Mouse (Mus musculus): ENCODE data around the gene Gm7697. TPM values are rescaled to one million over a fixed set of nuclear protein-coding genes. Genes with fewer than 3 reads are reported as not detected.

The Gm7697 gene
- total RNA-seq (2023) = not detected

GRCm38 (mm10) chr8:69522876-69523275 is at the start of gene Gm7697:
Gm7697 (minus strand) TSS chr8:69522976.

DNA sequence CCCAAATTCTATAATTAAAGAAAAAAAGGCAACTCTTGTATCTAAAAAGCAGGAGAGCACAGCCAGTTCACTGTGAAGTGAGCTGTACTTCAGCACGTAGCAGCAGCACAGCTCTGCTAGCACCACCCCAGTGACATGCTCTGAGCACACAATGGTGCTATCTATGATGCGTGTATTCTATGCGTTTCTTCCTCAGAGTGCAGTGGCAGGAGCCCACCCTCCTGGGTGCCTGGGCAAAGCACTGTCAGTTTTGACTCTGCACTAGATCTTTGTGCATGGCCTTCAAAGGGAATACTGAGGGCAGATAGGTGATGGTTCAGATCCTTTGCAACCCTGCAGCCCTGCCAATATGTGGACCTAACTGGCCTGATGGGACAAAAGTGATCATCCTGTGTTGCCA is 69.3 kb downstream of the Gm7697 start, which contains the start of gene Gm9495:
TSS of gene Gm9495 (minus strand) at position 101 of the 400 bp plus-strand sequence.

Other genes with a start within 250 kb of the Gm7697 start
- gene Gm9495, start 69.4 kb downstream of the Gm7697 start, total RNA-seq (2023) = under 1 TPM in 1 of 2 experiments, not detected in 1; 0.18 TPM
- gene Zfp868, start 102.6 kb upstream of the Gm7697 start, total RNA-seq (2023) = 10 to 100 TPM; 23.3 to 27.1 TPM
- under 1 TPM; 0.09 to 0.15 TPM for gene Zfp964, start 131.5 kb upstream of the Gm7697 start, total RNA-seq (2023)
- 10 to 100 TPM; 21.2 to 23.3 TPM for gene Zfp869, start 187.7 kb upstream of the Gm7697 start, total RNA-seq (2023)
- 1 to 10 TPM; 2.5 to 2.8 TPM for gene Zfp963, start 227.0 kb upstream of the Gm7697 start, total RNA-seq (2023)